Mouse (Mus musculus) left cerebral cortex, postnatal 36 days (tissue): Measurements from ENCODE around the gene Pcgf1. TPM values are rescaled to one million over a fixed set of nuclear protein-coding genes. Genes with fewer than 3 reads are reported as not detected.

Experiments
- DNase-seq, 2 experiments: peaks; one replicate each; pipeline ENCODE4 v3.0.0; 2021 to 2022; ENCODE audit warnings: low spot score in 2 of 2, mixed read lengths in 1 of 2
- intact Hi-C: fragments of 180-260 bp; cut with DNase I; formaldehyde crosslinking; loops from one replicate; pipeline ENCODE4 v1.15.1; 2025
- total RNA-seq, 2 experiments: library from RNA; stranded (reverse); gene quantifications; 2 replicates each; pipeline ENCODE4 v1.2.3; 2021

Gene Pcgf1
- total RNA-seq: 10 to 100 TPM; 21.6 to 35.9 TPM

DNA sequence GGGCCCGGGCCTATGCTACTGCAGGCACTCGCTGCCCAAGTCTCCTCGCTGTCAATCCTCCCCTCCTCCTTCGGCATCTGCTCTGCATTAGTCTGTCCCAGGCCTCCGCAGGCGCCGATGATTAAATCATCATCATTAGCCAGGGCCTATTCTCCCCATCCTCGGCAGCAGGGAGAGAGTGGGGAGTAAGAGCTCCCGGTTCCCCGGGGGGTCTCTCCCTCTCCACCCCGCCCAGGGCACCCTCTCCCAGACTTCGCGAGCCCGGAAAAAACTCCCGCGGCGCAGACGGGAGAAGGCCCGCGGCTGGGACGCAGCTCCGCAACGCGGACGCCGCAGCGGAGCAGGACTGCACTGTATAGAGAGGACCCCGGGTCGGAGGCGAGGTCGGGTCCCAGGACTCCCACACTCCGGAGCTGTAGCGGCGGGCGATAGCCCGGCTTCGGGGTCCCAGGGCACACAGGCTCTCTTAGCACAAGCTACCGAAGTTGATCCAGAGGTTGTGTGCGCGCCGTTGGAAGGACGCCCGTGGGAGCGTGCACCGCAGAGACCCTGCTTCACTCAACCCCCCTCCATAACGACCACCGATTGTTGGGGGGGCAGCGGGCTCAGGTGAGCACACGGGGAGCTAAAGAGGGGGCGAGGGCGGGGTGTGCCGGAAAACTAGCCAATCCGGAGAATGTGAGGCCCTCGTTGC is at the start of gene Pcgf1:
Gene Pcgf1 (plus strand): TSS at position 240 of the 694 bp plus-strand sequence.
- no peak for DNase-seq
- intact Hi-C loops: loop anchor here (1.0 to 10.0 kb wide), 4 partner anchors 23 to 637 kb away; partner anchors contain the start of genes Aup1, Ccdc142, Gm42688 and Vax2

GRCm38 (mm10) chr6:83029777-83030176 is 47.9 kb upstream of the Pcgf1 start:
- intact Hi-C loops: no loop called here
- no peak for DNase-seq

GRCm38 (mm10) chr6:83031111-83031510 is 46.6 kb upstream of the Pcgf1 start:
- DNase-seq: no peak
- intact Hi-C loops: no loop called here

GRCm38 (mm10) chr6:83031921-83032590 is 45.6 kb upstream of the Pcgf1 start:
- intact Hi-C loops: no loop called here
- DNase-seq: no peak

- intact Hi-C loops: no loop called here
These were observed 44.9 kb upstream of the Pcgf1 start for GRCm38 (mm10) chr6:83032769-83033191.

GRCm38 (mm10) chr6:83033249-83034185 is 44.2 kb upstream of the Pcgf1 start, which contains the start of the genes Dok1 and Loxl3:
Dok1 (minus strand) TSS chr6:83033471.
Loxl3 (plus strand) TSS chr6:83034173.
- DNase-seq: no peak
- intact Hi-C loops: loop anchor here (2.0 kb wide), 1 partner anchor 19 kb away; no protein-coding TSS in a partner anchor

More at GRCm38 (mm10) chr6:83032769-83033191, 44.9 kb upstream of the Pcgf1 start:
- DNase-seq: no peak

DNA sequence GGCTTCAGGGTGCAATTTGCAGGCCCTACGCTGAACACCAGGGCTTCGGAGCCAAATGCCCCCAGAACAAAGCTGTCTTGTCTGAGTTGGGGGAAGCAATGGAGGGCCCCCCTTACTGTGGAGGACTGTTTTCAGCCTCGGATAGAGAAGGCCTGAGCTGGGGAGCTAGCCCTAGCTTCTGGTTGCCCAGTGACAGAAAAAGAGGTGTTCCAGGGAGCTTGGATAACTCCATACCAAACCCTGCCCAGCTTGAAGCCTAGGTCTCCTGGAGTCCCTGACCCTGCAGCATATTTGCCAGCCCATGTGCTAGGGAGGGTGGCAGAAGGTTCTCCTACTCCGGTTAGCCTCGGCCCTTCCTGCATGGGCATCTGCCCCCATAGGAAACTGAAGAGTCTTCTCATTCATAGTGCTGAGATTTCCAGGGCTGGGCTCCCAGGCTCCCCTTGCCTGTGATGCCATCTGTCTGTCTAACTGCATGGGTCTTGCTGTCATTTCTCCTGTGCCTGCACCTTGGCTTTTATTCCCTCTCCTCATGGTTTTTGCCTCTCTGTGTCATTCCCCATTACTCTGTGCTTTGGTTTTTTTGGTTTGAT is 43.1 kb upstream of the Pcgf1 start:
- intact Hi-C loops: loop anchor here (2.0 kb wide), 1 partner anchor 18 kb away; no protein-coding TSS in a partner anchor
- no peak for DNase-seq

DNA sequence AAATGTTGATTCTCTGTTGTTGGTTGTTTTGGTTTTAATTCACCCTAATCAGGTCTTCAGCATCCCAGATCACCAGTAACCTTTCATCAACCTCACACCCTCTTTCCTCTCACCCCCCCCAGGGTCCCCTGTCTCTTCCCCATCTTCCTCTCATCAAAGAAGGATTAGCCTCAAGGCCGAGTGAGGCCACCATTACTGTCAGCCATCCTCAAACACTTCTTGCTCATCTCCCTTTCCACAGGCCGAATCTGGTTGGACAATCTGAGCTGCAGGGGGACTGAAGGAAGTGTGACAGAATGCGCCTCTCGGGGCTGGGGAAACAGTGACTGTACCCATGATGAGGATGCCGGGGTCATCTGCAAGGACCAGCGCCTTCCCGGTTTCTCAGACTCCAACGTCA is 40.5 kb upstream of the Pcgf1 start:
- intact Hi-C loops: no loop called here
- DNase-seq: no peak

DNA sequence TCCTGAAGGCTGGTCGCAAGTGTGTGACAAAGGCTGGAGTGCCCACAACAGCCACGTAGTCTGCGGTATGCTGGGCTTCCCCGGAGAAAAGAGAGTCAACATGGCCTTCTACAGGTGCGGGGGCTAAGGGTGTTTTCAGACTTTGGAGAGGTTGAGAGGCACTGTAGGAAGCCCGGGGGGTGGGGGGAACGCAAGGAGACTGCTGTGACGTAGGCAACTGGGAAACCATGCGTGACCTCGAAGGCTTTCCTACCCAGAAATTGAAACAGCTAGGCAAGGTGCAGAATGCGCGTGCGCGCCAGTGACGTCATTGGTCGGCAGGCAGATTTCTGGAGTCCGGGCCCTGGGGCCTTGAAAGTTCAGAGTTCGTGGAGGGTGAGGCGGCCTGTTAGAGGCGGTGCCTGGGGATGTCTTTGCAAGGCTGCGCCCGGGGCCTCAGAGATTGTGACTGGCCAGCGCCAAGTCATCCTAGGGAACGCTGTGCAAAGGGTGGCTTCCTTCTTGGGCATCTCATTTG is 39.1 kb upstream of the Pcgf1 start:
- intact Hi-C loops: no loop called here
- peak; percentile 80 to 84 for DNase-seq

GRCm38 (mm10) chr6:83040601-83041000 is 37.1 kb upstream of the Pcgf1 start:
- intact Hi-C loops: no loop called here
- no peak for DNase-seq

DNA sequence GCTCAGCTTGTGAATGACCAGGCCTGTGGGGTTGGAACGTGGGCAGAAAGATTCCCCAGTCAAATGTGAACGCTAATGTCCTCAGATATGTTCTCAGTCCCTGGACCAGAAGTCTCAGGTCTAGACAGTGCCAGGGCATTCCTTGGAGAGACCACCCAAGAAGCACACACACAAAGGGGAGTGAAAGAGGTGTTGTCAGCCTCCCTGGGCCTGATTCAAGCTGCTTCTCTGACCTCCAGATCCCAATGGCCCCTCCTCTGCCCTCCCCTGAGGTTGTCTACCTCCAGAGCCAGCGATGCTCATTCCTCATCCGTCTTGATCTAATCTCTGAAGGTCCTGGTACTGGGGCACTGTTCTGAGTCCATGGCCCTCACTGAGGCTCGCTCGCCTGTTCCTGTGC is 34.1 kb upstream of the Pcgf1 start:
- intact Hi-C loops: no loop called here
- no peak for DNase-seq

DNA sequence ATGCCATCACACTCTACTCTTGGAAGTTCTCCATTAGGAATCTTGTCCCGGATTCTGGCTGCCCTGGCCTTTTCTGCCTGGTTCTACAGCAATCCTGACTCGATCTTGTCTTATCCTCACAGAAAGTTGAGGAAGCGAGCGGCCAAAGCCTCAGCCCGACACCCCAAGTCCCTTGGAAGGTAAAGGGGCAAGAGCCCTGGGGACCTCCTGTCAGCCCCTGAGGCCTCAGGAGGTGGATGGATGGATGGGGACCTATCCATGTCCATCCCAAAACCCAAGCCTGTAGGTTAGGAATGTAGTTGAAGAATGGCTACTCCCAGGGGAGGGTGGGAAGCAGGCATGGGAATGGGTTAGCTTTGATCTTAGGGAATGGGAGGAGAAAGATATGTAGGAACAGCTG is 33.7 kb upstream of the Pcgf1 start:
- DNase-seq: no peak
- intact Hi-C loops: loop anchor here (1.0 kb wide), 1 partner anchor 20 kb away; no protein-coding TSS in a partner anchor

- intact Hi-C loops: loop anchor here (1.0 kb wide), 1 partner anchor 20 kb away; no protein-coding TSS in a partner anchor
- DNase-seq: no peak
These were observed 32.9 kb upstream of the Pcgf1 start for GRCm38 (mm10) chr6:83044742-83045141.

- intact Hi-C loops: no loop called here
- no peak for DNase-seq
These were observed 28.3 kb upstream of the Pcgf1 start for GRCm38 (mm10) chr6:83049367-83049766.

DNA sequence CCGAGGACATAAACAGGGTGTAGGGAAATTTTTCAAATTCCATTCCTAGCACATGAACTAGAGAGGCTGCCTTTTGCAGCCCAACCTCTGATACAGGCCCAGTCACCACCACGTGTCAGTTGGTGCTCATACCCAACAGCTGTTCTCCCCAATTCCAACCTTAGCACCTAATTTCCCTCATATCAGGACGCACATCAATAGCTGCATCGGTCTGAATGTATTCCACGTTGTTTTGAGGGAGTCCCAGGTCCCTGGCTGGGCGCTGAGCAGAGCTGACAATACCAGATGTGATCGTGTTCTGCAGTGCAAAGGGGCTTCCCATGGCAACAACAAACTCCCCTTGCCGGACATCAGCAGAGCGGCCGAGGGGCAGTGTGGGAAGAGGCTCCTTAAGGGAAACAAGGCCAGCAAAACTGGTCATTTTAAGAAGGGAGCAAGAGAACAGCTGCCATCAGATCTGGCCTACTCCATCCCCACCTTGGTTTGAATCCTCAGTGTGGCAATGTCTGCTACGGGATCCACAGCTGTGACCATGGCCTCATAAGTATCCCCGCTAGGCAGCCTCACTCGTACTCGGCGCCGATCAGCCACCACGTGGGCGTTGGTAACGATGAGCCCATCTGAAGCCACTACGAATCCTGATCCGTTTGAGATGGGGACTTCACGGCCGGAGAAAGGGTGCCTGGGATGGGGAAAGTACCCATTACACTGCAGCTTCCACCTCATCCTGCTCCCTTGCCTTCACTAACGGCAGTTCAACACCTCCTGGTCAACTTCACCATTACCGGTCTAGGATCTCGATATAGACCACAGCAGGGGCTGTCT is 24.3 kb upstream of the Pcgf1 start:
- intact Hi-C loops: loop anchor here (2.0 kb wide), 1 partner anchor 19 kb away; the partner anchor contains the start of gene Loxl3
- DNase-seq: peak; percentile 22 to 37

- intact Hi-C loops: loop anchor here (1.0 to 2.0 kb wide), 3 partner anchors 24 to 58 kb away; partner anchors contain the start of genes Ccdc142 and Gm42688
- DNase-seq: peak; percentile 98 to 99
These were observed 23.4 kb upstream of the Pcgf1 start, which contains the start of gene Aup1 for GRCm38 (mm10) chr6:83054074-83054851. Aup1 (plus strand) TSS chr6:83054521.

- intact Hi-C loops: loop anchor here (1.0 to 2.0 kb wide), 3 partner anchors 23 to 59 kb away; partner anchors contain the start of genes Ccdc142 and Gm42688
- peak in 1 of 2 experiments; percentile 32 for DNase-seq
These were observed 22.7 kb upstream of the Pcgf1 start, which contains the start of gene Htra2 for GRCm38 (mm10) chr6:83054871-83055431. Htra2 (minus strand) TSS chr6:83055273.
